Mouse (Mus musculus) heart, embryonic 12.5 days (tissue): ENCODE results near the gene Gm4567. TPM values are rescaled to one million over a fixed set of nuclear protein-coding genes. Genes with fewer than 3 reads are reported as not detected.
"Not testable (repeated sequence)": the region's sequence is repeated elsewhere in the genome, so short reads cannot be mapped to it uniquely, and the experiment has no call there.

Source experiments
- ATAC-seq: fragments of 200-750 bp; cut with Nextera tagmentation; 2 replicates; pipeline ENCODE4 v1.8.0; 2017; ENCODE audit warnings: moderate TSS enrichment, moderate library complexity; ENCODE audit not compliant: insufficient number of reproducible peaks, low FRiP score
- H3K27ac ChIP-seq: fragments of 300-500 bp; sonication (generic); 2 replicates; pipeline ENCODE4 v1.5.1; 2016; ENCODE audit warnings: mild to moderate bottlenecking, moderate library complexity; ENCODE audit not compliant: poor library complexity, severe bottlenecking
- H3K27me3 ChIP-seq: fragments of 300-500 bp; sonication (generic); replicated peaks from 2 replicates; pipeline ENCODE4 v1.6.1; 2016; ENCODE audit warnings: mild to moderate bottlenecking, moderate library complexity
- H3K36me3 ChIP-seq: fragments of 300-500 bp; sonication (generic); 2 replicates; pipeline ENCODE4 v1.6.1; 2016; ENCODE audit warnings: mild to moderate bottlenecking, moderate library complexity
- H3K4me1 ChIP-seq: fragments of 300-500 bp; sonication (generic); replicated peaks from 2 replicates; pipeline ENCODE4 v1.6.1; 2016; ENCODE audit warnings: mild to moderate bottlenecking
- H3K4me2 ChIP-seq: fragments of 300-500 bp; sonication (generic); 2 replicates; pipeline ENCODE4 v1.6.1; 2016; ENCODE audit warnings: mild to moderate bottlenecking, moderate library complexity
- H3K4me3 ChIP-seq: fragments of 300-500 bp; sonication (generic); 2 replicates; pipeline ENCODE4 v1.5.1; 2016; ENCODE audit warnings: mild to moderate bottlenecking
- H3K9ac ChIP-seq: fragments of 300-500 bp; sonication (generic); 2 replicates; pipeline ENCODE4 v1.6.1; 2016; ENCODE audit warnings: mild to moderate bottlenecking, moderate library complexity
- H3K9me3 ChIP-seq: fragments of 300-500 bp; sonication (generic); replicated peaks from 2 replicates; pipeline ENCODE4 v1.6.1; 2016; ENCODE audit warnings: mild to moderate bottlenecking, moderate library complexity
- WGBS: fragments of 180-500 bp; shearing (Covaris S2); methylation state at CpG from one replicate; pipeline ENCODE4 v1.1.7; 2016; 5-methylcytosine and 5-hydroxymethylcytosine counted together
- polyA plus RNA-seq: library from polyadenylated mRNA; unstranded; fragments of >200 nt; fragmentation: Nextera tagmentation; extraction: Ambion mirVana; gene quantifications from 2 replicates; pipeline ENCODE4 v1.2.1, GENCODE M21; 2016

Gene Gm4567
- polyA plus RNA-seq, result not detected in 2 replicates

- not testable (repeated sequence) for H3K27me3 ChIP-seq, H3K9me3 ChIP-seq, H3K4me3 ChIP-seq, H3K4me1 ChIP-seq, H3K4me2 ChIP-seq, H3K9ac ChIP-seq, H3K27ac ChIP-seq, ATAC-seq, H3K36me3 ChIP-seq
- WGBS, result no CpG with 5 or more reads among the region's 1 CpGs
Observed at GRCm38 (mm10) chr7:22719610-22720009, at the start of gene Gm4567. Gm4567 (minus strand) TSS chr7:22719710.

DNA sequence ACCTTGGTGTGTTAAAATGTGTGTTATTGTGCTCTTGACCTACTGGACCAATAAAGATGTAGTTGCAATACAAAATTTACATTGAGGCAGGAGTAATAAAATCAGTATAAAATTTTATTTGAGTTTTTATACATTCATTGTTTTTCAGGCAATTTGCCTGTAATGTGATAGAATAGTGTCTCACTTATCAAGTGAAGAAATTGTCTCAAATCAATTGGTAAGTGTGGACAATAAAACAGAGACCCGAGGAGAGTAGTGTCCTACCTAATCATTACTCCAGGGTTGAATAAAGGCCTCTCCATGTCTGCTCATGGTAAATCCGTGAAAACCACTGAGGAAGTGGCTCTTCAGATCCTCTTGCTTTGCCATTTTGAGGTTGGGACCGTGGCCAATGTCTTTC is 41.9 kb upstream of the Gm4567 start, which contains the start of gene Vmn1r157:
Gene Vmn1r157, plus strand, starts transcription at position 301 of the 400 bp plus-strand sequence.
- H3K4me2 ChIP-seq, H3K4me3 ChIP-seq, H3K27ac ChIP-seq, H3K27me3 ChIP-seq, H3K36me3 ChIP-seq, H3K9me3 ChIP-seq, H3K9ac ChIP-seq, H3K4me1 ChIP-seq, ATAC-seq: not testable (repeated sequence)
- WGBS, result 29% methylated on average over 2 of the region's 3 CpGs

- not testable (repeated sequence) for H3K4me3 ChIP-seq, ATAC-seq, H3K9me3 ChIP-seq, H3K27me3 ChIP-seq, H3K4me2 ChIP-seq, H3K9ac ChIP-seq, H3K4me1 ChIP-seq, H3K36me3 ChIP-seq, H3K27ac ChIP-seq
- no CpG with 5 or more reads among the region's 2 CpGs for WGBS
Observed at GRCm38 (mm10) chr7:22692217-22692616, 27.3 kb downstream of the Gm4567 start, which contains the start of gene Gm8693. Gm8693 (minus strand) TSS chr7:22692317.

Other genes starting within 250 kb of the Gm4567 start
- not detected in 2 replicates for gene Vmn1r151, start 220.0 kb downstream of the Gm4567 start, polyA plus RNA-seq
- not detected in 2 replicates for gene Vmn1r152, start 196.7 kb downstream of the Gm4567 start, polyA plus RNA-seq
- not detected in 2 replicates for gene Gm8677, start 184.8 kb downstream of the Gm4567 start, polyA plus RNA-seq
- not detected in 2 replicates for gene Gm4201, start 154.4 kb downstream of the Gm4567 start, polyA plus RNA-seq
- gene Gm4565, start 131.6 kb downstream of the Gm4567 start, polyA plus RNA-seq, result not detected in 2 replicates
- gene Vmn1r155, start 61.7 kb downstream of the Gm4567 start, polyA plus RNA-seq, result not detected in 2 replicates
- gene Gm8693, start 27.4 kb downstream of the Gm4567 start, polyA plus RNA-seq, result not detected in 2 replicates
- gene Vmn1r157, start 42.0 kb upstream of the Gm4567 start, polyA plus RNA-seq, result not detected in 2 replicates
- gene Vmn1r158, start 71.1 kb upstream of the Gm4567 start, polyA plus RNA-seq, result not detected in 2 replicates
- gene Vmn1r159, start 123.9 kb upstream of the Gm4567 start, polyA plus RNA-seq, result not detected in 2 replicates
- not detected in 2 replicates for gene Vmn1r160, start 151.5 kb upstream of the Gm4567 start, polyA plus RNA-seq